Mouse (Mus musculus) midbrain, embryonic 11.5 days (tissue): ENCODE measurements around the gene Mamdc2. TPM values are rescaled to one million over a fixed set of nuclear protein-coding genes. Genes with fewer than 3 reads are reported as not detected.
A peak's percentile ranks its signal among the peaks of the same experiment; 100 is the strongest.

Experiments used
- ATAC-seq: fragments of 200-750 bp; cut with Nextera tagmentation; 2 replicates; pipeline ENCODE4 v1.8.0; 2017; ENCODE audit warnings: moderate TSS enrichment, moderate library complexity; ENCODE audit not compliant: low FRiP score
- DNase-seq: peaks from one replicate; pipeline ENCODE4 v3.0.0; 2015; ENCODE audit warnings: low spot score; ENCODE audit errors: missing footprints
- H3K27ac ChIP-seq: fragments of 300-500 bp; sonication (generic); 2 replicates; pipeline ENCODE4 v1.5.1; 2014; ENCODE audit warnings: low read depth, low read length
- H3K27me3 ChIP-seq: fragments of 300-500 bp; sonication (generic); 2 replicates; pipeline ENCODE4 v1.6.1; 2014; ENCODE audit warnings: mild to moderate bottlenecking, low read length, moderate library complexity, mixed read lengths; ENCODE audit not compliant: control insufficient read depth, insufficient read depth
- H3K36me3 ChIP-seq: fragments of 300-500 bp; sonication (generic); 2 replicates; pipeline ENCODE4 v1.6.1; 2014; ENCODE audit warnings: mild to moderate bottlenecking, low read length, moderate library complexity, mixed read lengths; ENCODE audit not compliant: control insufficient read depth, insufficient read depth
- H3K4me1 ChIP-seq: fragments of 300-500 bp; sonication (generic); 2 replicates; pipeline ENCODE4 v1.6.1; 2014; ENCODE audit warnings: low read length; ENCODE audit not compliant: control insufficient read depth, insufficient read depth
- H3K4me2 ChIP-seq: fragments of 300-500 bp; sonication (generic); 2 replicates; pipeline ENCODE4 v1.6.1; 2014; ENCODE audit warnings: mild to moderate bottlenecking, moderate library complexity
- H3K4me3 ChIP-seq: fragments of 300-500 bp; sonication (generic); 2 replicates; pipeline ENCODE4 v1.5.1; 2014; ENCODE audit warnings: low read depth, low read length
- H3K9ac ChIP-seq: fragments of 300-500 bp; sonication (generic); 2 replicates; pipeline ENCODE4 v1.6.1; 2014; ENCODE audit warnings: low read length
- H3K9me3 ChIP-seq: fragments of 300-500 bp; sonication (generic); 2 replicates; pipeline ENCODE4 v1.6.1; 2016; ENCODE audit warnings: low read length; ENCODE audit not compliant: control insufficient read depth
- WGBS: fragments of 180-500 bp; shearing (Covaris S2); extraction: QIAGEN DNeasy Blood & Tissue Kit; methylation state at CpG from one replicate; pipeline ENCODE4 v1.1.7; 2014; 5-methylcytosine and 5-hydroxymethylcytosine counted together
- polyA plus RNA-seq: library from polyadenylated mRNA; unstranded; fragments of >200 nt; fragmentation: Nextera tagmentation; extraction: Ambion mirVana; gene quantifications from 2 replicates; pipeline ENCODE4 v1.2.1, GENCODE M21; 2014

Mamdc2 gene
- polyA plus RNA-seq, 1 experiment from 2014 or later, result 1.5 TPM

- H3K4me3 ChIP-seq, result no peak overlapping the region
- H3K4me1 ChIP-seq, result no peaks in the 10 kb centered on the region
- 94% methylated on average over 6 of the region's 6 CpGs for WGBS
- H3K9ac ChIP-seq, result no peak overlapping the region
- no peak overlapping the region for H3K27ac ChIP-seq
- no peak overlapping the region for H3K4me2 ChIP-seq
- ATAC-seq (no peak), DNase-seq (peak; percentile 66)
- no peaks in the 10 kb centered on the region for H3K27me3 ChIP-seq
- H3K9me3 ChIP-seq, result no peaks in the 10 kb centered on the region
- no peaks in the 10 kb centered on the region for H3K36me3 ChIP-seq
Measured at GRCm38 (mm10) chr19:23354738-23355137, 93.5 kb downstream of the Mamdc2 start.

DNA sequence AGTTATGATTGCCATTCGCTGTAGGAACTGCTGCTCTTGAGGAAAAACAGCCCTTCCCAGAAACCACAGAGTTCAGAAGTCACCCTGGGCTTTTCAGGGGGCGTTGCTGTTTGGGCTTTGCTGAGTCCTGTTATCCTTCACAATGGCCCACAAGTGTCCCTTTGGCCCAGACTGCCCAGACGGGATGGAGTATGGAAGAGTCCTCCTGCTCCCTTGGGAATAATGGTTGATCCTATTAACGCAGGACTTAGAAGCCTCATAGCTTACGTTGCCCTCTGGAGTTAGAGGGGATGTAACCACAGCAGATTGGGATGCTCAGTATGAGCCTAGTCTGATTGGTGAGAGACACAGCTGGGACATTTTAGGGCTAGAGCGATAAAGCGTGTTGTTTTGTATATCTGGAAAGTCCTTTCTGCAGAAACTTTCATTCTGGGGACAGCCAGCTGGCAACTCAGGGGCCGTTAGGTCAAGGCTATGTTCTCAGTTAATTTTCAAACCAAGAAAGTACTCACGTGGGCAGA, 94.3 kb downstream of the Mamdc2 start:
- peak; percentile 84 for DNase-seq
- H3K4me1 ChIP-seq, result no peaks in the 10 kb centered on the region
- no peaks in the 10 kb centered on the region for H3K9me3 ChIP-seq
- H3K27me3 ChIP-seq, result no peaks in the 10 kb centered on the region
- 56% methylated on average over 9 of the region's 9 CpGs for WGBS
- no peak for ATAC-seq
- H3K27ac ChIP-seq, result no peak overlapping the region
- no peak overlapping the region for H3K9ac ChIP-seq
- H3K4me2 ChIP-seq, result no peak overlapping the region
- H3K36me3 ChIP-seq, result no peaks in the 10 kb centered on the region
- no peak overlapping the region for H3K4me3 ChIP-seq

DNA sequence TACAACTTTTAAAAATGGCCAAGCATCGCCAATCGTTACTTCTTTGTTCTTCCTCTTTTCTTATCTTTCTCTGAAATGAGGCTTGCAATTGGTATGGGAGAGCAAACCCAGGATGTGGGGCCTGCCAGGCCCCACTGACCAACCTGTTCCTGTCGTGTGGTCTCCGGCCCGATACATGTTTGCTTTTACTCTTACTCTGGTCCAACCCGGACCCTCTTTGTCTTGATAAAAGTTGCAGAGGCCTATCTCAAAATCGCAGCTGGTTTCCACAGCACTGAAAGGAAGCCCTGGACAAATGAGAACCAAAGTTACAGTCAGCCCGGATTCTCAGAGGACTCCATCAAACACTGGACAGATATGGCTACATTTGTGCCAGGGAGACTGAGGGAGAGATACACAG, 95.1 kb downstream of the Mamdc2 start:
- H3K27me3 ChIP-seq, result no peaks in the 10 kb centered on the region
- no peaks in the 10 kb centered on the region for H3K4me1 ChIP-seq
- no peaks in the 10 kb centered on the region for H3K9me3 ChIP-seq
- WGBS, result 74% methylated on average over 8 of the region's 8 CpGs
- no peak overlapping the region for H3K4me3 ChIP-seq
- no peaks in the 10 kb centered on the region for H3K36me3 ChIP-seq
- DNase-seq (no peak), ATAC-seq (no peak)
- H3K4me2 ChIP-seq, result no peak overlapping the region
- H3K27ac ChIP-seq, result no peak overlapping the region
- no peak overlapping the region for H3K9ac ChIP-seq

GRCm38 (mm10) chr19:23351808-23352491, 96.3 kb downstream of the Mamdc2 start:
- Histone ChIP-seq H3K9ac (no peak overlapping the region), H3K4me2 (no peak overlapping the region), H3K4me1 (no peaks in the 10 kb centered on the region), H3K36me3 (no peaks in the 10 kb centered on the region), H3K4me3 (no peak overlapping the region), H3K9me3 (no peaks in the 10 kb centered on the region), H3K27ac (no peak overlapping the region), H3K27me3 (no peaks in the 10 kb centered on the region)
- WGBS, result 86% methylated on average over 13 of the region's 13 CpGs
- DNase-seq, result no peak
- no peak for ATAC-seq

DNA sequence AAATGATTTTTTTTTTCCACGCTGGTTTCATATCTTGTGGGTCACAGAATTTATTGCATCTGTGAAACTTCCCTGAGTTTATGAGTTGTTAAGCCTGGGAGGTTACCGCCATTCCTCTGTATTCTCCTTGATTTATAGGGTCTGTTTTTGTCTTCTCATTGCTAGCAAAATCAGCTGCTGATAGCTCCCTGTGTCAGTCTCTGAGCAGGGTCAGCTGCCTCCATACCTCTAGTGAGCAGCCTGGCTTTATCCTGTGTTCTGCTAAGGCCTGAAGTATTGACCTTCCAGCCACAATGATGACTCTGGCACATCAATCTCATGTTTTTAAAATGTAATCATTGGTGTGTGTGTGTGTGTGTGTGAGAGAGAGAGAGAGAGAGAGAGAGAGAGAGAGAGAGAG, 98.3 kb downstream of the Mamdc2 start:
- Histone ChIP-seq H3K36me3 (no peaks in the 10 kb centered on the region), H3K9me3 (no peaks in the 10 kb centered on the region), H3K4me1 (no peaks in the 10 kb centered on the region), H3K9ac (no peak overlapping the region), H3K4me2 (no peak overlapping the region), H3K27me3 (no peaks in the 10 kb centered on the region), H3K4me3 (no peak overlapping the region), H3K27ac (no peak overlapping the region)
- no peak for DNase-seq
- WGBS, result 95% methylated on average over 2 of the region's 2 CpGs
- ATAC-seq, result no peak

DNA sequence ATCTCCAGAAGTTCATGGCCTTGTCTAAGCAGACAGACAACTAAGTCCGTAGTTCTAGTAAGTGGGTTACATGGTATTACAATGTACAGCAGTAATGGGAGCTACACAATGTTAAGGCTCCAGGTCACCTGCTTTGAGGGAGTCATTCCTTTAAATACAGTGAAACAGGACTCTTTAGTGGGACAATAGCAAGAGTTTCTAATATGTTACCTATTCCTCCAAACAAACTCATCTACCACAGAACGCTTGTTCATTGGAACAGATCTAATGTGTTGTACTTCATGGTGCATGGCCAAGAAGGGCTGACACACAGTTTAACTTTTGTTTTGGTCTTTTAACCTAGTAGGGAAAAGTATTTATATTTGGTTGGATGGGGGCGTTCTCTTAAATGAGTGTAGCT, 105.5 kb downstream of the Mamdc2 start:
- H3K27me3 ChIP-seq, result no peaks in the 10 kb centered on the region
- DNase-seq, result no peak
- no peaks in the 10 kb centered on the region for H3K4me1 ChIP-seq
- no peaks in the 10 kb centered on the region for H3K9me3 ChIP-seq
- H3K9ac ChIP-seq, result no peak overlapping the region
- 94% methylated on average over 3 of the region's 3 CpGs for WGBS
- no peak for ATAC-seq
- no peak overlapping the region for H3K27ac ChIP-seq
- no peak overlapping the region for H3K4me3 ChIP-seq
- no peaks in the 10 kb centered on the region for H3K36me3 ChIP-seq
- no peak overlapping the region for H3K4me2 ChIP-seq

DNA sequence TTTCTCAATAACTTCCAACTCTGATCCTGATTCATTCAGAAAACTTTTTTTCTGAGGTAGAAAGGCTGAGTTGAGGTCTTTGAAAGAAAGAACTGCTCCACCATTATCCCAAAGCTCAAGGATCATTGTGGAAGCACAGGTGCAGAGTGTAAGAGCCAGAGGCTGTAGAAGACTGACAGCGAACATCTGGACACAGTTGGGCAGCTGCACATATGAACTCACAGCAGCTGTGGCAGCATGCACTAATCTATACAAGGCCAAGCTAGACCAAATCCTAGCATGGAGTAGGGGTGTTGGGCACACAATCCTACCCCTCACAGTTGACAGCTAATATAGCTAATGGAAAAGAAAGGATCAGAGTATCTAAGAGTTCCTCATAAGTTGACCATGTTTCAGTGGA, 115.4 kb downstream of the Mamdc2 start:
- 96% methylated on average over 1 of the region's 1 CpGs for WGBS
- Histone ChIP-seq H3K9ac (no peak overlapping the region), H3K27me3 (no peaks in the 10 kb centered on the region), H3K36me3 (no peaks in the 10 kb centered on the region), H3K27ac (no peak overlapping the region), H3K9me3 (no peaks in the 10 kb centered on the region), H3K4me1 (no peaks in the 10 kb centered on the region), H3K4me2 (no peak overlapping the region), H3K4me3 (no peak overlapping the region)
- ATAC-seq (no peak), DNase-seq (no peak)

DNA sequence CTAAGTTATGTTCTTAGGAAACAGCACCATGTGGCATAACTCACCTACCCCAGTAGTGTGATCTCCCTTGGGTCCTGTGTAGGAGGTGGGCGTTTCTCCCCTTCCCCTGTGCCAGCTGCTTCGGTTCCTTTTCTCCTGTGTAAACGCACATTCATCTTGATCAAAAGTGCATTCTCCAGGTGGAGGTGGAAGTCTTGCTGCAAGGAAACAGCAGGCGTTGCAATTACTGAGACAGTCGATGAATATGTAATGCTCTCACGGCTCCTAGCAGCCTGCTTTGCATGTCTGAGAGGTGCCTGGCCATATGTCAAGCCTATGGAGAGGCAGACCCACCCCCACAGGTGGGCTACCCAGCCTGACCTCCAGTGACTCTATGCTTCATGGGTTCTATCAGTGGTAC, 117.4 kb downstream of the Mamdc2 start:
- Histone ChIP-seq H3K27me3 (no peaks in the 10 kb centered on the region), H3K27ac (no peak overlapping the region), H3K4me3 (no peak overlapping the region), H3K9ac (no peak overlapping the region), H3K4me1 (no peaks in the 10 kb centered on the region), H3K4me2 (no peak overlapping the region), H3K9me3 (no peaks in the 10 kb centered on the region), H3K36me3 (no peaks in the 10 kb centered on the region)
- 63% methylated on average over 6 of the region's 6 CpGs for WGBS
- ATAC-seq, result no peak
- no peak for DNase-seq

DNA sequence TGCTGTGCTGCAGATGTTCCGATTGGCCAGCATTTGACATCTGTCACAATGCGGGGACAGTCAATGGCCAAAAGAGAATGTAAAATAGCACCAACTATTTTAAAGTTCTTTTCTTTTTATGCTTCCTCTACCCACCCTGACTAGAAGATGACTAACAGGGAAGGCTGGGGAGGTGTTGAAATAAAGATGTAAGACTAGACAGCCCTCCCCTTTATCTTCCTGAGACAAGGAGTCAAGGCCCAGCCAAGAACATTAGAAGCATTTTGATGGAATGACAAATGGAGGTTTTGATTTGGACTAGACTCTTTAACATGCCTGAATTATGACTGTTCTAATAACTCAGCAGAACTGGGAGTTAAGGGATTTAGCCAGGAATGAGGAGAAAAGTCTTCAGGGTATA, 118.9 kb downstream of the Mamdc2 start:
- WGBS, result 93% methylated on average over 2 of the region's 2 CpGs
- ATAC-seq (no peak), DNase-seq (no peak)
- H3K36me3 ChIP-seq, result no peaks in the 10 kb centered on the region
- no peaks in the 10 kb centered on the region for H3K4me1 ChIP-seq
- no peak overlapping the region for H3K4me2 ChIP-seq
- no peak overlapping the region for H3K4me3 ChIP-seq
- H3K9ac ChIP-seq, result no peak overlapping the region
- H3K9me3 ChIP-seq, result no peaks in the 10 kb centered on the region
- H3K27ac ChIP-seq, result no peak overlapping the region
- H3K27me3 ChIP-seq, result no peaks in the 10 kb centered on the region
